Mouse (Mus musculus) MEL (cell line): ENCODE measurements at regions not wholly inside any gene's neighbourhood (a gene's known extent, or its start where the extent isn't known, plus 50 kb on each side); places are given as distances from the start of the nearest gene placed in this dataset.

Source experiments
- DNase-seq: peaks from one replicate; pipeline ENCODE4 v3.0.0; 2011; ENCODE audit warnings: low read depth, low spot score
- H3K27ac ChIP-seq: 2 replicates; pipeline ENCODE4 v1.5.1; 2012; ENCODE audit warnings: low read depth, mild to moderate bottlenecking, control low read depth, low read length, moderate library complexity; ENCODE audit not compliant: control insufficient read depth
- H3K27me3 ChIP-seq, 2 experiments: fragments of 150-350 bp in 1 of 2; sonication (generic) in 1 of 2; 2 replicates each; pipeline ENCODE4 v1.6.1; 2012; ENCODE audit warnings: low read length in 2 of 2, mild to moderate bottlenecking in 2 of 2, improper control_type of control experiment in 1 of 2, moderate library complexity in 1 of 2; ENCODE audit not compliant: insufficient read depth in 2 of 2, control insufficient read depth in 1 of 2
- H3K36me3 ChIP-seq, 2 experiments: 2 replicates each; pipeline ENCODE4 v1.6.1; 2012 to 2014; ENCODE audit warnings: low read length in 2 of 2, improper control_type of control experiment in 1 of 2, inconsistent platforms in 1 of 2, mild to moderate bottlenecking in 1 of 2; ENCODE audit not compliant: insufficient read depth in 2 of 2, control insufficient read depth in 1 of 2
- H3K4me1 ChIP-seq, 2 experiments: fragments of 150-350 bp in 1 of 2; sonication (generic) in 1 of 2; 2 replicates each; pipeline ENCODE4 v1.6.1; 2012; ENCODE audit warnings: low read length in 2 of 2, improper control_type of control experiment in 1 of 2, mild to moderate bottlenecking in 1 of 2; ENCODE audit not compliant: insufficient read depth in 2 of 2, control insufficient read depth in 1 of 2
- H3K4me3 ChIP-seq, 2 experiments: fragments of 150-350 bp in 1 of 2; sonication (generic) in 1 of 2; 2 replicates each; pipeline ENCODE4 v1.5.1; 2012; ENCODE audit warnings: low read depth in 2 of 2, low read length in 2 of 2, mild to moderate bottlenecking in 2 of 2, moderate library complexity in 2 of 2, control low read depth in 1 of 2, improper control_type of control experiment in 1 of 2; ENCODE audit not compliant: control insufficient read depth in 1 of 2, insufficient read depth in 1 of 2
- H3K79me2 ChIP-seq: 2 replicates; pipeline ENCODE4 v1.6.1; 2012; ENCODE audit warnings: mild to moderate bottlenecking, low read length, moderate library complexity; ENCODE audit not compliant: control insufficient read depth, poor library complexity, insufficient read depth
- H3K9ac ChIP-seq: 2 replicates; pipeline ENCODE4 v1.6.1; 2012; ENCODE audit warnings: low read depth, mild to moderate bottlenecking, control low read depth, low read length, moderate library complexity; ENCODE audit not compliant: control insufficient read depth, poor library complexity, severe bottlenecking
- H3K9me3 ChIP-seq: fragments of 150-350 bp; sonication (generic); replicated peaks from 2 replicates; pipeline ENCODE4 v1.6.1; 2012; ENCODE audit warnings: mild to moderate bottlenecking, low read length, improper control_type of control experiment, moderate library complexity; ENCODE audit not compliant: insufficient read depth
- EP300 ChIP-seq, 2 experiments: IDR thresholded peaks; 2 replicates each; pipeline ENCODE4 v1.6.1; 2011; ENCODE audit warnings: improper control_type of control experiment in 2 of 2, low read length in 2 of 2, low read depth in 1 of 2, mild to moderate bottlenecking in 1 of 2
- HCFC1 ChIP-seq: IDR thresholded peaks from 2 replicates; pipeline ENCODE4 v1.6.1; 2012; ENCODE audit warnings: low read depth, mild to moderate bottlenecking, inconsistent platforms, low read length, improper control_type of control experiment, moderate library complexity
- MEF2A ChIP-seq: IDR thresholded peaks from 2 replicates; pipeline ENCODE4 v1.6.1; 2014; ENCODE audit warnings: low read depth, mild to moderate bottlenecking, inconsistent platforms, low read length, improper control_type of control experiment; ENCODE audit not compliant: poor library complexity, insufficient replicate concordance, severe bottlenecking; ENCODE audit errors: extremely low read depth
- POLR2AphosphoS2 ChIP-seq: IDR thresholded peaks from 2 replicates; pipeline ENCODE4 v1.6.1; 2011; ENCODE audit warnings: low read length, improper control_type of control experiment
- POLR2AphosphoS5 ChIP-seq: IDR thresholded peaks from 2 replicates; pipeline ENCODE4 v1.6.1; 2012; ENCODE audit warnings: low read depth, borderline replicate concordance, mild to moderate bottlenecking, inconsistent platforms, low read length, moderate library complexity, mixed read lengths
- ZKSCAN1 ChIP-seq: IDR thresholded peaks from 2 replicates; pipeline ENCODE4 v1.6.1; 2012; ENCODE audit warnings: low read depth, mild to moderate bottlenecking, inconsistent platforms, low read length, improper control_type of control experiment, moderate library complexity

DNA sequence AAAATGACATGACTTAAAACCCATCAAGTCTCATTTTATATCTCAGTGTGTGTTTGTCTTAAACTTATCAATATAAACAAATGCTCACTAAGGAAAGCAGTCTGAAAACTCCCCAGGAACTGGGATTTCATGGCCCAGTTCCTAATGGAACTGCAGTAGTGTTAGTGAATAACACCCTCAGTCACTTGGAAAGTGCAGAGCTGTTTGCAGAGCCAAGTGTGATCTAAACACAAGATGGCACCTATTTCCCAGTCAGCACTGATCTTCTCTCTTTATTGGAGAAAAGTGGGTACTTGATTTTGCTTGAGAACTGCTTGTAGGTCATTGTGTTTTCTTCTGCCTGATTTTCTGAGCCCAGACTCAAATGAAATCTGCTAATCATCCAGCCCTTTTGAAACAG, 467.7 kb upstream of the Rgmb start:
- no peaks in the 10 kb centered on the region for H3K79me2 ChIP-seq
- H3K9me3 ChIP-seq = no peaks in the 10 kb centered on the region
- H3K36me3 ChIP-seq = no peaks in the 10 kb centered on the region
- no peak for TF ChIP-seq EP300 (IDR thresholded peaks at IDR 0.05; ENCODE audit: low read depth in 1 of 2, low read length in 2 of 2)
- no peak for TF ChIP-seq POLR2AphosphoS2
- TF ChIP-seq ZKSCAN1 = no peak
- no peak for TF ChIP-seq MEF2A
- no peak for TF ChIP-seq POLR2AphosphoS5
- no peak for TF ChIP-seq HCFC1
- TF ChIP-seq, all 39 proteins: peak for 0
- H3K9ac ChIP-seq = no peak overlapping the region
- no peak overlapping the region for H3K4me3 ChIP-seq
- no peaks in the 10 kb centered on the region for H3K27me3 ChIP-seq
- no peak overlapping the region for H3K27ac ChIP-seq
- no peaks in the 10 kb centered on the region for H3K4me1 ChIP-seq
- no peak for DNase-seq
